Mouse (Mus musculus) E14TG2a.4 (cell line): ENCODE results near the gene Tcf7l2.

ENCODE experiments used
- CTCF ChIP-seq: conservative IDR thresholded peaks from 2 replicates; pipeline ENCODE4 v1.5.1; 2014; ENCODE audit warnings: low read length
- NANOG ChIP-seq: IDR thresholded peaks from 2 replicates; pipeline ENCODE4 v1.6.1; 2014; ENCODE audit warnings: borderline replicate concordance, low read length, mixed read lengths
- POU5F1 ChIP-seq: IDR thresholded peaks from 2 replicates; pipeline ENCODE4 v1.6.1; 2014; ENCODE audit warnings: low read length, borderline replicate concordance

GRCm38 (mm10) chr19:55896629-55897028 lies 155.0 kb downstream of the Tcf7l2 start:
- TF ChIP-seq NANOG (no peak), CTCF (no peak), POU5F1 (no peak)
